Mouse (Mus musculus) lung, postnatal 0 days (tissue): Measurements from ENCODE around the gene Dnph1. TPM values are rescaled to one million over a fixed set of nuclear protein-coding genes. Genes with fewer than 3 reads are reported as not detected.

ENCODE experiments used
- ATAC-seq: fragments of 200-750 bp; cut with Nextera tagmentation; 2 replicates; pipeline ENCODE4 v1.8.0; 2017; ENCODE audit warnings: moderate library complexity
- DNase-seq: peaks from one replicate; pipeline ENCODE4 v3.0.0-alpha.2; 2016; ENCODE audit warnings: low spot score
- H3K27ac ChIP-seq: fragments of 300-500 bp; sonication (generic); 2 replicates; pipeline ENCODE4 v1.5.1; 2014; ENCODE audit warnings: antibody characterized with exemption, mild to moderate bottlenecking, low read length, mixed read lengths
- H3K27me3 ChIP-seq: fragments of 300-500 bp; sonication (generic); replicated peaks from 2 replicates; pipeline ENCODE4 v1.6.1; 2014; ENCODE audit warnings: low read length, mixed read lengths; ENCODE audit not compliant: insufficient read depth
- H3K36me3 ChIP-seq: fragments of 300-500 bp; sonication (generic); 2 replicates; pipeline ENCODE4 v1.6.1; 2014; ENCODE audit warnings: low read length, mixed read lengths; ENCODE audit not compliant: insufficient read depth
- H3K4me1 ChIP-seq: fragments of 300-500 bp; sonication (generic); 2 replicates; pipeline ENCODE4 v1.6.1; 2014; ENCODE audit warnings: antibody characterized with exemption, low read depth, low read length, mixed read lengths; ENCODE audit not compliant: insufficient read depth
- H3K4me2 ChIP-seq: fragments of 300-500 bp; sonication (generic); replicated peaks from 2 replicates; pipeline ENCODE4 v1.6.1; 2014; ENCODE audit warnings: low read depth, mild to moderate bottlenecking, low read length, moderate library complexity, mixed read lengths
- H3K4me3 ChIP-seq: fragments of 300-500 bp; sonication (generic); 2 replicates; pipeline ENCODE4 v1.5.1; 2014; ENCODE audit warnings: low read depth, low read length
- H3K9ac ChIP-seq: fragments of 300-500 bp; sonication (generic); replicated peaks from 2 replicates; pipeline ENCODE4 v1.6.1; 2014; ENCODE audit warnings: low read depth, mild to moderate bottlenecking
- H3K9me3 ChIP-seq: fragments of 300-500 bp; sonication (generic); 2 replicates; pipeline ENCODE4 v1.6.1; 2016; ENCODE audit warnings: low read length, mixed read lengths
- CTCF ChIP-seq: IDR thresholded peaks from 2 replicates; pipeline ENCODE4 v1.5.1; 2016; ENCODE audit warnings: antibody characterized with exemption, mild to moderate bottlenecking
- EP300 ChIP-seq: IDR thresholded peaks from 2 replicates; pipeline ENCODE4 v1.6.1; 2016; ENCODE audit warnings: antibody characterized with exemption, mild to moderate bottlenecking, control low read depth
- WGBS: fragments of 180-500 bp; shearing (Covaris S2); extraction: QIAGEN DNeasy Blood & Tissue Kit; methylation state at CpG from one replicate; pipeline ENCODE4 v1.1.7; 2014; 5-methylcytosine and 5-hydroxymethylcytosine counted together
- polyA plus RNA-seq: library from polyadenylated mRNA; unstranded; fragments of >200 nt; fragmentation: Nextera tagmentation; extraction: Ambion mirVana; gene quantifications from 2 replicates; pipeline ENCODE4 v1.2.1, GENCODE M21; 2015

Dnph1 gene
- polyA plus RNA-seq, 1 experiment from 2014 or later = 2.8 TPM

- DNase-seq = peak; percentile 45
- 50% methylated on average over 11 of the region's 11 CpGs for WGBS
- no peak for ATAC-seq
Observed at GRCm38 (mm10) chr17:46511059-46511710, 14.7 kb downstream of the Dnph1 start.

GRCm38 (mm10) chr17:46513329-46513728, 16.8 kb downstream of the Dnph1 start:
- no peaks in the 10 kb centered on the region for H3K36me3 ChIP-seq
- H3K4me3 ChIP-seq = no peak overlapping the region
- DNase-seq = peak; percentile 19
- peak; percentile 67 for ATAC-seq
- H3K27me3 ChIP-seq = no peaks in the 10 kb centered on the region
- no peak overlapping the region for H3K9ac ChIP-seq
- H3K4me1 ChIP-seq = no peaks in the 10 kb centered on the region
- no peak overlapping the region for H3K27ac ChIP-seq
- H3K4me2 ChIP-seq = no peak overlapping the region
- 46% methylated on average over 2 of the region's 2 CpGs for WGBS
- no peaks in the 10 kb centered on the region for H3K9me3 ChIP-seq
- no peak for TF ChIP-seq CTCF
- TF ChIP-seq EP300 = no peak

More at GRCm38 (mm10) chr17:46511059-46511710, 14.7 kb downstream of the Dnph1 start:
- Histone ChIP-seq H3K4me3 (no peak overlapping the region), H3K9ac (no peak overlapping the region), H3K9me3 (no peaks in the 10 kb centered on the region), H3K27me3 (no peaks in the 10 kb centered on the region), H3K27ac (no peak overlapping the region), H3K4me2 (no peak overlapping the region), H3K4me1 (no peaks in the 10 kb centered on the region), H3K36me3 (no peaks in the 10 kb centered on the region)
- TF ChIP-seq CTCF = peak; percentile 69
- no peak for TF ChIP-seq EP300

GRCm38 (mm10) chr17:46519971-46520370, 23.5 kb downstream of the Dnph1 start:
- TF ChIP-seq CTCF (no peak), EP300 (no peak)
- Histone ChIP-seq H3K9me3 (no peaks in the 10 kb centered on the region), H3K27ac (no peak overlapping the region), H3K9ac (no peak overlapping the region), H3K4me2 (peak overlapping the region; percentile 34), H3K4me3 (no peak overlapping the region), H3K27me3 (no peaks in the 10 kb centered on the region), H3K4me1 (no peaks in the 10 kb centered on the region), H3K36me3 (no peaks in the 10 kb centered on the region)
- 52% methylated on average over 10 of the region's 10 CpGs for whole genome bisulfite sequencing
- no peak for ATAC-seq
- no peak for DNase-seq

- H3K36me3 ChIP-seq = no peaks in the 10 kb centered on the region
- DNase-seq = peak; percentile 69
- H3K27me3 ChIP-seq = no peaks in the 10 kb centered on the region
- TF ChIP-seq EP300 (no peak), CTCF (no peak)
- H3K4me1 ChIP-seq = no peaks in the 10 kb centered on the region
- WGBS = 22% methylated on average over 25 of the region's 25 CpGs
- no peak overlapping the region for H3K9ac ChIP-seq
- no peaks in the 10 kb centered on the region for H3K9me3 ChIP-seq
- H3K27ac ChIP-seq = no peak overlapping the region
- ATAC-seq = peak; percentile 63; the same call in 1 of the 2 replicates
- peak overlapping the region; percentile 34 for H3K4me2 ChIP-seq
- H3K4me3 ChIP-seq = no peak overlapping the region
Observed at GRCm38 (mm10) chr17:46520385-46520979, 24.0 kb downstream of the Dnph1 start.

- TF ChIP-seq EP300 (no peak), CTCF (no peak)
- Histone ChIP-seq H3K9me3 (no peaks in the 10 kb centered on the region), H3K27ac (no peak overlapping the region), H3K27me3 (no peaks in the 10 kb centered on the region), H3K4me3 (no peak overlapping the region), H3K36me3 (no peaks in the 10 kb centered on the region), H3K4me2 (peak overlapping the region; percentile 34; the same call in 1 of the 2 replicates), H3K4me1 (no peaks in the 10 kb centered on the region), H3K9ac (no peak overlapping the region)
- WGBS = 69% methylated on average over 9 of the region's 9 CpGs
- DNase-seq (no peak), ATAC-seq (no peak)
Observed at GRCm38 (mm10) chr17:46521174-46521573, 24.7 kb downstream of the Dnph1 start.

GRCm38 (mm10) chr17:46521963-46522668, 25.6 kb downstream of the Dnph1 start:
- 44% methylated on average over 24 of the region's 24 CpGs for WGBS

More at GRCm38 (mm10) chr17:46521963-46522668, 25.6 kb downstream of the Dnph1 start:
- no peaks in the 10 kb centered on the region for H3K36me3 ChIP-seq
- H3K4me2 ChIP-seq = no peak overlapping the region
- H3K27me3 ChIP-seq = no peaks in the 10 kb centered on the region
- TF ChIP-seq CTCF (peak; percentile 47), EP300 (no peak)
- ATAC-seq (no peak), DNase-seq (peak; percentile 18)
- no peak overlapping the region for H3K4me3 ChIP-seq
- no peaks in the 10 kb centered on the region for H3K9me3 ChIP-seq
- no peak overlapping the region for H3K9ac ChIP-seq
- no peaks in the 10 kb centered on the region for H3K4me1 ChIP-seq
- H3K27ac ChIP-seq = no peak overlapping the region
